Mouse (Mus musculus): Measurements from ENCODE around the gene Asgr2. TPM values are rescaled to one million over a fixed set of nuclear protein-coding genes. Genes with fewer than 3 reads are reported as not detected.
"Not testable (repeated sequence)": the region's sequence is repeated elsewhere in the genome, so short reads cannot be mapped to it uniquely, and the experiment has no call there.

Asgr2 gene
- total RNA-seq (2022) = 1 to 10 TPM in 2 of 4 experiments, under 1 TPM in 2; 0.62 to 2.9 (median 1.1) TPM

DNA sequence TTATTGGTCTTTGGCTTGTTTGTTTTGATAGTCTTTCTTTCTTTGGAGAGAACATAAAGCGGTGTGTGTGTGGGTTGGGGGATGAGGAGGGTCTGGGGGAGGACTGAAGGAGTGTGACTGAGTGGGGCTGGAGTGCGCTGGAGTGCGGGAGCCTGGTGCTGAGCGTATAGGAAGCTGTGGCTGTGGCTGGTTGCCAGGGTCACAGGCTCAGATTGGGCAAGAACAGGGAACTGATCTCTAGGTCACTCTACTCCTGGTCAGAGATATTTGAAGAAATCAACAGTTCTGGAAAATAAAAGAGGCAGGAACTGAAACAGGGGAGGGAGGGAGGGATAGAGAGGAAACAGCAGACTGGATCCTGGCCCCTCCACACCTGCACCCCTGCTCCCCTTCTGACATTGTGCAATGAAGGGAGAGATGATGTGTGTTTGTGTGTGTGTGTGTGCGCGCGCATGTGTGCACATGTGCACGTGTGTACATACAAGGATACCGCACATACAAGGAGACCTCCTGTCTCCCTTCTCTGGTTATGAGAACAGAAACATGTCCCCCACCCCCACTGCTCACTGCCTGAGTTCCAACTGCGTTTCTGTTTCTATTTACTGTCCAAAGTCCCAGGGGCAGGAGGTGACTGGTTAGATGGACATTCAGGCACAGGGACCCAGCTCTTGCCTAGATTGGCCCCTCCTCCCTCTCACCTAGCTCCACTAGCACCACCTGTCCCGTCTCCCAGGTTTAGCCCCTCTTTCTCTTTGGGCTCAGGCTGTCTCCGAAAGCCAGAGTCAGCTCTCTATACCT lies at the start of gene Asgr2:
TSS of gene Asgr2 (plus strand) at position 659 of the 798 bp plus-strand sequence.
- peak; percentile 72 for DNase-seq

GRCm38 (mm10) chr11:70043665-70044064 lies 48.8 kb upstream of the Asgr2 start:
- no peak for DNase-seq

DNA sequence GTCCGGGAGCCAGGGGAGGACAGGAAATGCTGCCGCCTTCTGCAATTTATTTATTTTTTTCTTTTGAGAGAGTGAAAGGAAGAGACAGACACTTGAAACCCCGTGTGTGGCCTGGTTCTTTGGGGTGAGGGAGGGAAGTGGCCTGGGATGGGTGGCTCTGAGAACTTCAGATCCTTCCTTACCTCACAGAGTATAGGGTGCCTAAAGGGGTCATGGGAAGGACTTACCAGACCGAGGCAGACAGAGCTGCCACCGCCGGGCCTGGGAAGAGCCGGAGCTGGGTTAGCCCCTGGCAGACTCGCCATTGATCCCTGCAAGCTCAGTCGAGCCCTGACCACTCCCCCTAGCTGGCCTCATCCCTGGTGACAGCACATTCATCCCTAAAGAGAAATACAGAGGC lies 47.0 kb upstream of the Asgr2 start:
- DNase-seq = no peak

DNA sequence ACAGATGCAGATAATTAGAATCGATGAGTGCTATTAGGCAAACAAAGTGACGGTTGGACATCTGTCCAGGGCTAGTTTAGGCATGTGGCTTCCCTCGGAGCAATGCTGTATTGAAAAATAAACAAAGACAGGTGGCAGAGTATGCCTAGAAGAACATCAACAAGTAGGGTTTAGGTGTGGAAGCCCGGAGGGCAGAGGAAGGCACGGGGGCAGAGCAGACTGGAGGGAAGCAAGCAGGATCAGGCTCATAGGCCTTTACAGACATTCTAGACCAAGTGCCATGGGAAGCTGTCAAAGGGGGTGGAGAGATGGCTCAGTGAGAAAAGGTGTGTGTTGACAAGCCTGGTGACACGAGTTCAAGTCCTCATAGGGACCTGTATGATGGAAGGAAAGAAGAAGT lies 43.1 kb upstream of the Asgr2 start:
- DNase-seq = no peak

DNA sequence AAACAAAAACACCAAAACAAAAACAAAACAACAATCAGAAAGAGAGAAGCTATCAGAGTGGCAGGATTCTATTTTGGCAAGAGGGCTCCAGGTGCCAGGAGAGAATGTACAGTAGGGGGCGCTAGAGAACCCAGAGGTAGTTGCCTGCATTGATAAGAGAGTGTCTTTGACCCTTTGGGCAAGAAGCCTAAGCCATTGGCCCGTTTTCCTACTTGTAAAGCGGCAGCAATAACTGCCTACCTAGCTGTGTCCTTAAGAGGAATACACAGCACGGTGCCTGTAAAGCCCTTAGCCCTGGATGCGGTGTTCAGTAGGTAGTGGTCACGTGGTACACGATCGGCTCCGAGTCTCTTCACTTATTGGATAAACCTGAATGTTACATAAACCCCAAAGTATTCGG lies 42.6 kb upstream of the Asgr2 start:
- no peak for DNase-seq

- no peak for DNase-seq
These were observed 39.3 kb upstream of the Asgr2 start for GRCm38 (mm10) chr11:70053156-70053555.

DNA sequence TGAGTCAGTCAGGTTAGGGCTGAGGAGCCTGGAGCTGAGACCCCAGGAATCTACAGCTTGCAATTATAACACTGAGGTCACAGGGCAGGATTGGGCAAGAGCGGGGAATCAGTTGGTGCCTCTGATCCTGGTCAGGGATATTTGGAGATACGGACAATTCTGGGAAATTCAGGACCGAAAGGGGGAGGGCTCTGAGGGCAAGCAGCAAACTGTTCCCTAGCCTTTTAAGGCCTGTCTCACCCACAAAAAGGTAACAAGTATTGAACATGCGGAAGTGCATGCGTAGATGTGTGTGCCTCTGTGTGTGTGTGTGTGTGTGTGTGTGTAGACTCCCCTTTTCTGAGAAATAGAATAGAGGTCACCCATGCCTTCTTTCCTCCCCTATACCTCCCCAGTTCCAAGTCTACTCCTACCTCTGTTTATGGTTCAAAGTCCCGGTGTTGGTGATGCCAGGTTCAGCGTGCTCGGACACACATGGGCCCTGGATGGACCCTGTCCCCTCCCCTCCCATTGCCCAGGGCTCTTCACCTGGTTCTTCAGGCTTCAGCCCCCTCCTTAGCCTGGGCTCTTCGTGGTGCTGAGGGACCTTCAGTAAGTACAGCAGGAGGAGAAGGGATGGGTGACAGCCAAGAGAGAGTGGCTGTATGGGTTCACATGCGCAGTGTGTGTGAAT lies 38.4 kb upstream of the Asgr2 start, which contains the start of gene Asgr1:
TSS of gene Asgr1 (plus strand) at position 188 of the 673 bp plus-strand sequence.
- DNase-seq = no peak

DNA sequence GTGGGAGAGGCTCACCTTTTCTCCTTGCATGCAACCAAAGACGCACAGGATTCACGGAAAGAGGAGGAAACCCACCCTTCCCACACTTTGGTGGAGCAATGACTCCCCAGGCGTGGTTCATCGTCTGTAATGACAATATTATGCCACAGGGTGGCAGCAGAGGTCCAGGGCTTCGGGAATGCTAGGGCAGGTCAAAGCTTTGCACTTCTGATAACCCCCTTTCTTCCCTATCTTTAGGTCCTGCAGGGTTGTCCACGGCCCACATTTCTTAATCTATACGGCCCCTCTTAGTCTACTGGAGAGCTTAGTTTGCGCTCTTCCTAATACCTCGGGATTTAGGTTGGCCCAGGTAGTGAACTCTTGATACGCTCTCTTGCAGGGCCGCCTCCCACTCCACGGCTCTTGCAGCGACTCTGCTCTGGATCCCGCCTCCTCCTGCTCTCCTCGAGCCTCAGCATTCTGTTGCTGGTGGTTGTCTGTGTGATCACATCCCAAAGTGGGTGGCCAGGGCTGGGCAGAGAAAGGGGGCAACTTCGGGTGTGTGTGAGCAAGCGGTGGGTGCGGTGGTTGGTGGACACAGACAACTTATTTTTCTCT lies 36.7 kb upstream of the Asgr2 start:
- peak; percentile 49 for DNase-seq

DNA sequence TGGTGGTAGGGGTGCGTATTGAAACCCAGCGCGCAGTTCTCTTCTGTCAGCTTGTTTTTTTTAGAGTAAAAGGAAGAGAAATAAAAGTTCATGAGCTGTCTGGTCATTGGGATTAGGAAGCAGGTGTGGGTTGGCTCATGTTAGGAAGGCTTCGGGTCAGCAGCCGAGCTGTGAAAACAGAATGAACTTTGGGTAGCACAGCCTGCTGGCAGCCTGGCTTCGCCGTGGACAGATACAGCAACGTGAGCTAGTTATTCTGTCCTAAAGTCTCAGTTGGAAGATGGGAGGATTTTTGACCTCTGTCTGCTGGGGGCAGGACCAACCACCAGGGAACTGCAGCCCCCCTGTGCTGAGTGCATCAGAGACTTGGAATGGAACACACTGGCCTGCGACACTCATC lies 34.6 kb upstream of the Asgr2 start:
- DNase-seq = no peak

- no peak for DNase-seq
These were observed 32.5 kb upstream of the Asgr2 start for GRCm38 (mm10) chr11:70059930-70060329.

GRCm38 (mm10) chr11:70063053-70063452 lies 29.4 kb upstream of the Asgr2 start:
- DNase-seq = no peak

- peak; percentile 61 for DNase-seq
These were observed 25.7 kb upstream of the Asgr2 start for GRCm38 (mm10) chr11:70066701-70067100.

DNA sequence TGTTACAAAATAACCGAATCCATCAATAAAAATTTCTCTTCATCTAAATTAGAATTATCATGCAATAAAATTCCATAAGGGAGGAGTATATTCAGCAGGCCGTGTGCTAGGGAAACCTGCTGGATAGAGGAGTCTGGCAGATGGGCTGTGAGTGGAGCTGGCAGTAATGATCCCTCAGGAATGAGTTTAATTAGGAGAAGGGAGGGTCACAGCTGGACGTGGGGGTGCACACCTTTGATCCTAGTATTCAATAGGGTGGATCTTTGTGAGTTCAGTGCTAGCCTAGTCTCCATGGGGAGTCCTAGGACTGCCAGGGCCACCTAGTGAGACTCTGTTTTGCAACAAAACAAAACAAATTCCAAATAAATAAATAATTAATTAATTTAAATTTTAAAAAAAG lies 24.2 kb upstream of the Asgr2 start:
- no peak for DNase-seq

GRCm38 (mm10) chr11:70070057-70070456 lies 22.4 kb upstream of the Asgr2 start:
- DNase-seq = no peak

GRCm38 (mm10) chr11:70070603-70071002 lies 21.8 kb upstream of the Asgr2 start:
- not testable (repeated sequence) for DNase-seq

DNA sequence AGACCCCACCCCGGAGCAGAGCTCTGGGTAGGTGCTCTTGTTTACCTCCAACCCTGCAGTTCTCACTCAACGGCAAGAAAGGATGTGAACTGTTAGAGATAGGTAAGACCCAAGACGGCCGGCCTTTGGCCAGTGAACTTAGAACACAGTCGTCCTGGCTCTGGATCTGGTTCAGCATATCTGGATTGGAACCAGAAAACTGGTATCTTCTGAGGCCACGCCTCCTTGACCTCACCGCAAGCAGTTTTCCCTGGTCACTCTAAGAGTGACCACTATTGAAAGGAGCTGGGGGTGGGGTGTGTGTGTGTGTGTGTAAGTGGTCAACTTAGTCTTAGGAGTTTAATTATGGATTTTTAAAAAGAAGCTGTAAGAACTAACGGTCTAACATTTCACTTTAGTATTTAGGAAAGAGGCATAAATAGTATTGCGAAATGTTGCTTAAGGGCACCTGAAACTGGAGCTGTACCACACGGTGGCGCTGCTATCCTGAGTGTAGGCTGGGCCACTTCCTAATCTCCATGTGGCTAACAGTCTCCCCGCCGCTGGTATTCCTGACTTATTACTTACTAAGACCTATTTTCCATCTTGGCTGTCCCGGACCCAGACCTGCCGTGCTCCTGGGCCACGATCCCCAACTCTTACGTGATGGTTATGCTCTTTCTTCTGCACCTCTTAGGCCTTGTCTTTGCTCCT lies 17.9 kb upstream of the Asgr2 start:
- peak; percentile 71 for DNase-seq

- DNase-seq = peak; percentile 53
These were observed 16.9 kb upstream of the Asgr2 start for GRCm38 (mm10) chr11:70075581-70075980.

GRCm38 (mm10) chr11:70077441-70077840 lies 15.0 kb upstream of the Asgr2 start:
- DNase-seq = peak; percentile 58

DNA sequence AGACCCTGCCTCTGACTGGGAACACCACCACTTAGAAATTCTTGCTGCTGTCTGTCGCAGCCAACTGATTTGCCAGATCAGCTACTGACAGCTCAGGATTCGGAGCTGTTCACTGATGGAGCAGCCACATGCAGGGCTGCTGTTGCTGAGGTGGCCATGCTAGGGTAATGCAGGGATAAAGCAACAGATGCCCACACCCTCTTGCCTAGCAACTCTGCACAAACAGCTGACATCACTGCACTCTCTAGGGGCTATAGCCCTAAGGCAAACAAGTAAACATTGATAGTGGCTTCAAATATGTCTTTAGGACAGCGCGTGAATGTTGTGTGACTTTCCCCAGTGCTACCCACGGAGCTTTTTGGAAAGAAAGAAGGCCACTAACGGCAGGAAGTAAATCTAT lies 13.3 kb upstream of the Asgr2 start:
- no peak for DNase-seq

- DNase-seq = no peak
These were observed 12.5 kb upstream of the Asgr2 start for GRCm38 (mm10) chr11:70079928-70080327.

GRCm38 (mm10) chr11:70080803-70081590 lies 11.4 kb upstream of the Asgr2 start:
- no peak for DNase-seq

- no peak for DNase-seq
These were observed 7.9 kb upstream of the Asgr2 start for GRCm38 (mm10) chr11:70084563-70084962.
